Mouse (Mus musculus) megakaryocyte, embryonic 14.5 days (primary cell): ENCODE measurements at regions not wholly inside any gene's neighbourhood (a gene's known extent, or its start where the extent isn't known, plus 50 kb on each side); places are given as distances from the start of the nearest gene placed in this dataset.

ENCODE experiments used
- H3K27me3 ChIP-seq: replicated peaks from 2 replicates; pipeline ENCODE3; 2012; ENCODE audit warnings: inconsistent platforms
- H3K36me3 ChIP-seq: replicated peaks from 2 replicates; pipeline ENCODE3; 2012; ENCODE audit warnings: low read length, inconsistent platforms, mixed read lengths
- H3K4me1 ChIP-seq: 2 replicates; pipeline ENCODE4 v1.6.1; 2012; ENCODE audit warnings: inconsistent platforms
- H3K4me3 ChIP-seq: replicated peaks from 2 replicates; pipeline ENCODE3; 2012; ENCODE audit warnings: moderate library complexity, mild to moderate bottlenecking, inconsistent platforms
- H3K9me3 ChIP-seq: 2 replicates; pipeline ENCODE4 v1.6.1; 2012; ENCODE audit warnings: inconsistent platforms
- FLI1 ChIP-seq: IDR thresholded peaks from 2 replicates; pipeline ENCODE4 v1.6.1; 2012; ENCODE audit warnings: low read length, inconsistent platforms, mixed read lengths
- GATA1 ChIP-seq: IDR thresholded peaks from 3 replicates; pipeline ENCODE4 v1.6.1; 2012; ENCODE audit warnings: mixed read lengths, low read length, inconsistent platforms, borderline replicate concordance

DNA sequence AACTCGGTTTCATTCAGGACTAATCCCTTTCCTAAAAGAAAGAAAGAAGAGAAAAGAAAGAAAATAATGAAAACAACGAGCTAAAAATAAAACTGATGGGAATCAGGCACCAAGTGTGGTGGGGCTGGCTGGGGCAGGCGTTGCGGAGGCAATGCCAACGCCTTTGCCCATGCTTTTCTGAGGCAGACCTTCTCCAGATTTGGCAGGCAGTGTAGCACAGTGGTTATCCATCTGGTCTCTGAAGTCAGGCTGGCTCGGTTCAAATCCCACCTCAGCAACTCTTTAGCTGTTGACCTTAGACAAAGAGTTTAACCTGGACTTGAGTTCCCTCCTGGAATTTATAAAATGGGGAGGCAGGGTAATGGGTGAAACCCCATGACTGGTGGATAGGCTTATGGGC, 57.3 kb upstream of the Kcng1 start:
- Histone ChIP-seq H3K9me3 (no peaks in the 10 kb centered on the region), H3K4me1 (peaks cover 8% of the 10 kb centered on the region), H3K36me3 (no peaks in the 10 kb centered on the region), H3K27me3 (peaks cover 41% of the 10 kb centered on the region), H3K4me3 (no peak overlapping the region)
- TF ChIP-seq GATA1 = no peak
- no peak for TF ChIP-seq FLI1

DNA sequence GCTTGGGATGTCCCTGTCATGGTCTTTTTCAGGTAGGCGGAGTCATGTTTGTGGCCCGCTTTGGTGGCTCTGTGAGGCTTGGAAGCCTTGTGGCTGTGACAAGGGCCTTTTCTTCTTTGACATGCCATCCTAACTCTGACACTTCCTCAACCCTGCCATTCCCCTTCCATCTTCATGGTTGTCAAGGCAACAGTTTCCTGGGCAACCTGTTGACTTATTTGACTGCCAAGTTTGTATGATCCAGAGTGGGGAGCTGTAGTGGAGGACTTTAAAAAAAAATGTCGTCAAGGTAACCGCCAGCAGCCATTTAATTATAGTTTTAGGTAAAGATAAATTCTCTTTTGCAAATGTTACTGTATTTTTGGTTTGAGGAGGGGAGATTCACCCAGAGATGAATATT, 56.8 kb upstream of the Kcng1 start:
- Histone ChIP-seq H3K27me3 (peaks cover 44% of the 10 kb centered on the region), H3K4me3 (no peak overlapping the region), H3K9me3 (no peaks in the 10 kb centered on the region), H3K36me3 (no peaks in the 10 kb centered on the region), H3K4me1 (peaks cover 12% of the 10 kb centered on the region)
- TF ChIP-seq FLI1 (no peak), GATA1 (no peak)

DNA sequence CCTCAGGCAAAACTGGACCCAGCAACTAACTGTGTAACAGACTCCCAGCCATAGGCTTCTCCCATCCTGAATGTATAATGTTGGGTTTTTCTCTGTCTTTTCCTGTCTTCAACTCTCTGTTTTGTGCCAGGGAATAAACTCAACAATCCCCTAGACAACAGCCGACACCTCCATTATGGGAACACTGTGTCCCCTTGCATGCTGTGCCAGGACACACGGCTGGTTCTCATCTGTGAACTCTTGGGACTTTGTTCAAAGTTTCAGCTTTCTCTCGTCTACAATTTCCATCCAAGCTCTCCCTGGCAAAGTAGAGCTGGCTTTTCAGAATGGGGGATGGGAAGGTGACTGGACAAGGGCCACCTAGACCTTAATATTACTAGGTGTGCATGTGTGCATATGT, 56.1 kb upstream of the Kcng1 start:
- Histone ChIP-seq H3K36me3 (no peaks in the 10 kb centered on the region), H3K4me3 (no peak overlapping the region), H3K27me3 (peaks cover 41% of the 10 kb centered on the region), H3K4me1 (peaks cover 18% of the 10 kb centered on the region), H3K9me3 (no peaks in the 10 kb centered on the region)
- TF ChIP-seq FLI1 (no peak), GATA1 (no peak)

DNA sequence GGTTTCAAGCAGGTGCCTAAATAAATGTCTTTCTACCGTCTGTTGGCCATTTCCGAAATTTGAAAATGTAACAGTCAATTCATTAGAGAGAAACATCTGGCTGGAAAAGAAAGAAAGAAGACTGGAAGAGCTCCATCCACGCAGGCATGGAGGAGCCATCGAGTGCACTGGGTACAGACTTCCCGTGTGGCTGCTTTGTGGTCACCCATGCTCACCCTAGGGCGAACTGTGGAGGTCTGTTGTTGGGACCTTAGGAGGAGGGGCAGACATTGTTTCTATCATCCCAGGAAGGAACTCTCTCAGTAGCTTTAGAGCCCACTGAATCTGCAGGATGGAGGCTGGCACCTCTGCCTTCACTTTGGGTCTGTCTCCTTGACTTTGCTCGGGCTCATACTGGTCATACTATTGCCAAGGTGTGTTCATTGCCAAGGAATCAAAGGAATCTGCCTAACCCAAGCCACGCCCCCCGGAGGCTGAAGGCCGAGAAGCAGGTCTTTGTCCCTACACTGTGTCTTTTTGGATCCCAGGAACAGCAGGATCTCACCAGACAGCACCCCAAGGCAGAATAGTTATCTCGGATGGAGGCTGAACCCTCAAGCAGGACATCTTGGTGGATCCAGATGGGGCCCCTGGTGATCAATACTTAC, 54.3 kb upstream of the Kcng1 start:
- Histone ChIP-seq H3K4me1 (peaks cover 18% of the 10 kb centered on the region), H3K4me3 (no peak overlapping the region), H3K36me3 (no peaks in the 10 kb centered on the region), H3K9me3 (no peaks in the 10 kb centered on the region), H3K27me3 (peaks cover 35% of the 10 kb centered on the region)
- no peak for TF ChIP-seq GATA1
- no peak for TF ChIP-seq FLI1

DNA sequence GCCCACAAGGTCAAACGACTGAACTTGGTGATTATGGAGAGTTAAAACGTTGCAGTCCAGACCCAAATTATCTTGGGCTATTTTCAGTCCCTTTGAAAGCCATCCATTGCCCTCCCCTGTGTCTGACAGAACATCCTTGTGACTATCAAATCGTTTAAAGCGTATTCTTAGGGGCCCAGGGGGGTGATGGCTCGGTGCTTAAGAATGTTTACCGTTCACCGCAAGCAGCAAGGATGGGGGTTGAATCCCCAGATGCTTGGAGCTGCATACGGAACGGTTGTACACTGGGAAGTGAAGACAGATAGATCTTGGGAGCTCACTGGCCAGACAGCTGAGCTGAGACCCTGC, 52.7 kb upstream of the Kcng1 start:
- Histone ChIP-seq H3K4me3 (no peak overlapping the region), H3K4me1 (peaks cover 18% of the 10 kb centered on the region), H3K27me3 (peaks cover 27% of the 10 kb centered on the region), H3K9me3 (no peaks in the 10 kb centered on the region), H3K36me3 (no peaks in the 10 kb centered on the region)
- no peak for TF ChIP-seq GATA1
- TF ChIP-seq FLI1 = no peak

DNA sequence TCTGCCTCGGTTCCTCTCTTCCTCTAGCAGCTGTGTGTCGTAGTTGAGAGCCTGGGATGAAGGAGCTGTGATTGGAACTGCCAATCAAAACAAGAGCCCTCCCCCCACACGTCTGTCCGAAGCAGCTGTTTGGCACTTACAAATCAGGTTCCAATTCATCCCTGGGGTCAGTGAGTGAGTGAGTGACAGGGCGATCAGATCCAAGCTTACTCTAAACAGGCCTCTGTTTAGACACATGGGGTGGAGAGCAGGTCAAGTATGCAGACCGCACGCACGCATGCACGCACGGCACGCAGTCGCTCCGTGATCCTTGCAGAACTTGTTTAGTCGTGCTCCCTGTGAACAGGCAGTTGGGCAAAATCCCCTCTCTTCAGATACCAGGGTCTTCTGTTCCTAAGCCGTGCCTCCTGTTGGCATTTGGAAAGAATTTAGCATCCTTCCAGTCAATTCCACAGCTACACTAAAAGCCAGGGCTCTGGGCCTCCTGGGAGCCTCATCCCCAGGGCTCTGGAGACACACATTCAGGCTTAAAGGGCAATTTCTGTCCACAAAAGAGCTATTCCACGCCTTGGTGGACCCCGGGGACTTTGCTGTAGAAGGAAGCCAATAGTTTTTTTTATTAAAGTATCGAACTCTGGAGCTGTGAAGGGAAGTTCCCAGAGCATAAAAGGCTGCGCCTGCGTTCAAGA, 52.2 kb upstream of the Kcng1 start:
- no peaks in the 10 kb centered on the region for H3K9me3 ChIP-seq

DNA sequence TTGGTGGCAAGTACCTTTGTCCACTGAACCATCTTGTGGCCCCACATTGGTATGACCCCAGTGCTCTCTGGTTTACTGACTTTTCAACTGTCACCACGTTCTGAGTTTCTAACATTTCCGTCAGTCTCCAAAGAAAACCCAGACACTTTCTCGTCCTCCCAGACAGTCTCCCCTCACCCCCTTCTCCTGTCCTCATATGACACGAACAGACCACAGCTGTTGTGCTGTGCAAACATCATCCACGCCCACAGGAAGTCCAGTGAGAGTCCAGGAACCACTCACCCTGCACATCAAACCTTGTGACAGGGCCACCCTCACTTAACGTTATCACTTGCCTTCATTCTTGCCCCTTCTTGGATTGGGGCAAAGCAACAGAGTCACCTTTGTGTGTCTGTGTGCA, 51.4 kb upstream of the Kcng1 start:
- Histone ChIP-seq H3K9me3 (no peaks in the 10 kb centered on the region), H3K36me3 (no peaks in the 10 kb centered on the region), H3K27me3 (peaks cover 36% of the 10 kb centered on the region), H3K4me1 (peaks cover 18% of the 10 kb centered on the region), H3K4me3 (peak overlapping the region; percentile 4)
- TF ChIP-seq FLI1 (no peak), GATA1 (no peak)

More for the DNA sequence above, 52.2 kb upstream of the Kcng1 start:
- TF ChIP-seq FLI1 = no peak
- TF ChIP-seq GATA1 = no peak
- Histone ChIP-seq H3K27me3 (peaks cover 31% of the 10 kb centered on the region), H3K4me1 (peaks cover 18% of the 10 kb centered on the region), H3K4me3 (no peak overlapping the region), H3K36me3 (no peaks in the 10 kb centered on the region)
